Mouse (Mus musculus) left cerebral cortex, adult 8-10 months (tissue): Measurements from ENCODE around the gene Plppr3. TPM values are rescaled to one million over a fixed set of nuclear protein-coding genes. Genes with fewer than 3 reads are reported as not detected.

Source experiments
- DNase-seq, 2 experiments: peaks; one replicate each; pipeline ENCODE4 v3.0.0; 2022; ENCODE audit warnings: low spot score in 2 of 2
- total RNA-seq, 4 experiments: library from RNA; stranded (reverse); gene quantifications; 2 replicates each; pipeline ENCODE4 v1.2.4; 2022

Plppr3 gene
- total RNA-seq, 4 experiments from 2014 or later = 49.7 to 56.0 (median 52.7) TPM

DNA sequence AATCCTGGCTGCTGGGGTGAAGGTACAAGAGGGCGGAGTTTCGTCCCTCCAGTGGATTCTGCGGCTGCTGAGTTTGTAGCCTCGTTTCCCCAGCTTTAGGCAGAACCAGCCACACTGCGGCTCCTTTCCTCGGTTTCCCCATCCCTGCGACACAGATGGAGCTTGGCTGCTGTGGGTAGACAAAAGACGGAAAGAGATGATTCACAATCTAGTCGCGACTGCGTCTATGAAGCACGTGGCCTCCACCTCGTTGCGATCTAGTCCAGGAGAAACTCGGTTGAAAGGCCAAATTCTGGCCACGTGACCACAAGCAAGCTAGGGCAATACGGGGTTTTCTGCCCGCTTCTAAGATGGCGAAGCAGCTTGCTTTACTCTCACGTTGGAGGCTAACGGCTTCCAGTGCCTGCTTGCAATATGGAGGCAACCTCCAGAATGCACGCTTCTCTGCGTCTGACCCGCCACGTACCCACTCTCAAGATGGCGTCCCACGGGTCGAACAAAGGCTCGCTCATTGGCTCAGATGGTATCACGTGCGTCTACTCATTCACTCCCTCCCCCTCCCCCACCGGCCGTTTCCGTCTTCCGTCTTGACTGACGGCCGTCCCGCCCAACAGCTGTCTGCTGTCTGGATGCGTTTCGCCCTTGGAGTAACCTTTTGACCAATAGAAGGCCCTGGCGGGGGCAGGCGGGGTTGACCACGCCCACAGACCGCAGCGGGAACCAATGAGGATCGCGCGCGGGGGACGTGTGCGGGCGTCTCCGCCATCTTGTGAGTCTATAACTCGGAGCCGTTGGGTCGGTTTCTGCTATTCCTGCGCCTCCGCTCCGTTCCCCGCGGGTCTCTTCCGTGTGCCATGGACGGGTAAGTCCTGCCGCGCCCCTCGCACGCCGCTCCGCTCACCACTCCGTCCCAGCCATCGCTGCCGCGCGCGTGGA, 20.3 kb downstream of the Plppr3 start, which contains the start of gene Ptbp1:
Gene Ptbp1 (plus strand): TSS at position 568 of the 936 bp plus-strand sequence.
- peak; percentile 95 to 100 for DNase-seq

DNA sequence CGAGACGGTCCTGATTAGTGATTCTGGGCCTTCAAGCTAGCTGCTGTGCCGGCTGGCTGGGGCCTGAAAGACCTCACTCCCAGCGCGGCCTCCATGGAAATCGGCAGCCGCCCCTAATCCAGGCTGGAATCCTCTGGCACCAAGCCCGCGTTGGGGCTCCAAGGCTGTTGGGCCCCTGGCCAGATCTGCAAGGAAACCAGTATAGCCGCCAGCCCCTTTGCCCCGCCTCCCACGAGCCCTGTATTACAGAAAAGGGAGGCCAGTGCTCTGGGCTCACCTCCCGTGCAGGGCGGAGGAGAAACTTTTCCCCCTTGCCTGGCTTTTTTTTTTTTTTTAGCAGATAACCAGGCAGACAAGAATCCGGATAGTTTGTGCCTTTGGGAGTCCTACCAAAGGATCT, 21.0 kb downstream of the Plppr3 start:
- peak; percentile 69 to 80 for DNase-seq

DNA sequence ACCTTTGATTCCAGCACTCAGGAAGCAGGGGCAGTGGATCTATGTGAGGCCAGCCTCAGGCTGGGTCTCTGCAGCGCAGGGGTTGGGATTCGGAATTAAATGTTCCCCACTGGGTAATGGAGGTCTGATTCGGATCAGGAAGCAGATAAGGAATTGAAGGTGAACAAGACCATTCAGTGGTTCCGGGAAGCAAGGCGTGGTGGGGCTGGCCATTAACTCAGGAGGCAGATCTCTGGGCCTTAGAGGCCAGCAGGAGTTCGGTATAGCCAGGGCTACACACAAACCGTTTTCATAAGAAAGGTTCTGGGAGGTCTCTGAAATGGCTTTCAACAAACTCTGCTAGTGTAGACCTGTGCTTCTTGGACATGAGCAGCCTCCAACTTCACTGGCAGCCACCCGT, 21.6 kb downstream of the Plppr3 start:
- no peak for DNase-seq

DNA sequence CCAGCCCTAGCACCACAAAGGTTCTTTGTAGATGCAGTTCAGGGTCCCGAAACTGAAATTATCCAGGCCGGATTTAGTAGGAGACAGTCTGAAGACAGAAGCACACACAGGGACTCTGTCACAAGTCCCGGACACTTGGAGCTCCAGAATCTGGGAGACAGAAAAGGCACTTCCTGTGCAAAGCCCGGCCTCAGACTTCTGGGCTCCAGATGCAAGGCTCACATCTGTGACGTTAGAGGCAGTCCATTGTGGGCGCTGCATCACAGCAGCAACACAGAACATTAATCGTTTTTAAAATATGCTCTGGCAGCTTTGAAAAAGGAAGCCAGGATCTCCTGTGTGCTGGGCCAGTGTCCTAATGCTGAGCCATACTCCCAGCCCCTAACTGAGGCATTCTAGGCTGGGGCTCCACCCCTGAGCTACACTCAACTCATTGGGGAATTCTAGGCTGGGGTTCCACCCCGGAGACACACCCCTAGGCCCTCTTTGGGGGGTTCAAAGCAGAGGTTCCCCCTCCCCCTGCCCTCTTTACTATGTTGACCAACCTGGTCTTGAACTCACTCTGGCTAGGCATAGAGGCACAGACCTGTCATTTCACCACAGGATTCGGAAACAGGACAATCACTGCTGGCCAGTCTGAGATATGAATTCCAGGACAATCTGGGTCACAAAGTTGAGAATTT, 22.2 kb downstream of the Plppr3 start:
- no peak for DNase-seq

DNA sequence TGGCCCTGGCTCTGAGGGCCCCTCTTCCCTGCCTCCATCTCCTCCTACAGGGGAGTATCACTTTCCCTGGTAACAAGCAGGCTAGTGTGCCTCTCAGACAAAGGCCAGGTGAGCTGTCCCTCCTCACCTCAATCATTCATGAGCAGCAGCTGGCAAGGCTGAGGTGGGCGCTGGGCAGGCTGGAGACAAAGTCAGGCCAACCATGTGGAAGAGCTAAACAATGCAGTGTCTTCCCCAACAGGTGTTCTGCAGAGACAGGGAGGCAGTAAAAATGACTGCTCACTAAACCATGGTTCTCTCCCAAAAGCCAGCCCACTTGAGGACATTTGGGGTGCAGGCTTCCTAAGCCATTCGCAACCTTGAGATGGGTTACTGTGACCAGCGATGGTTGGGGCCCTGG, 22.8 kb downstream of the Plppr3 start:
- DNase-seq = no peak

DNA sequence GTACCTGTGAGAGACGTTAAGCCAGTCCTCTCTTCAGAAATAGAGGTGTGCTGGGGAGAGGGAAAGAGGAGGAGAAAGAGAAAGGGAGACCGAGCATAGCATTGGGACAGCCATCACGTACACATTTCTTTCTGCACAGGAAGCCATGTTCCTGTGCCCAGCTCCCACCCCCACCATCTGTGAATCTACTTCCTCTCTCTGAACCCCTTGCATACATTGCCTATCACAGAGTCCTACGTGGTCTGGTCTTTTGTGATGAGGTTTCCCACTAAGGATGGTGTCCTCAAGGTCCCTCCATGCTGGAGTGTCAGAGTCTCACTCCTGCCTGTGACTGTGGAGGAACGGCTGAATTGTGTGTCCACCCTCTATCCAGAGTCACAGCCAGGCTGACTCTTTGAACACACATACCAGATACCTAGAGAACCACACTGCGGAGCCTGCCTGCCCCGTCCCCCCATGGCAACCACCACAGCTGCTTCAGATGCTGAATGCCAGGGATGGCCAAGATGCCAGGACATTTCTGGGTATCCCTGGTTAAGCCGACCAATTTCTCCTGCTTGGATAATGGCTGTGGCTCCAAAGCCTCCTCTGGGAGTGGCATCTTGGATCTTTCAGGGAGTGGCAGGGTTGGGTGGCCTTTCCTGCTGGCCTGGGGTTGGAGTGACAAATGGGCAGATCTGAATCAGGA, 24.3 kb downstream of the Plppr3 start:
- DNase-seq = no peak

DNA sequence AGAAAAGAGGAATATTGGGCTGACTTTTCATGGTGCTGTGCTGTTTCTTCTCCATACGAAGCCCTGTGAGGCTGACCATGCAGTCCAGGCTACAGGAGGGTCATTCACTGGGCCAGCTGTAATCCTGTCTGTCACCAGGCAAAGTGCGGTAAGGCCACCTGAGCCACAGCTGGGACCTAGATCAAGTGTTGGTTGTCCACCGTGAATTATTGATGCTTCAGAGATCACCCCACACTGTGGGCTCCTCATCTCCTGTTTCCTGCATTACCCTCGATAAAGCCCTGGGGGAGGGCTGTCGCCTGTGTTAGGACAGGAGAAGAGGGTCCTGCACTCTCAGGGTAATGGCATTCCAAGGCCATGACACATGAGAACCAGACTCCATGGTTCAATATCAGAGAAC, 27.9 kb downstream of the Plppr3 start:
- DNase-seq = no peak

DNA sequence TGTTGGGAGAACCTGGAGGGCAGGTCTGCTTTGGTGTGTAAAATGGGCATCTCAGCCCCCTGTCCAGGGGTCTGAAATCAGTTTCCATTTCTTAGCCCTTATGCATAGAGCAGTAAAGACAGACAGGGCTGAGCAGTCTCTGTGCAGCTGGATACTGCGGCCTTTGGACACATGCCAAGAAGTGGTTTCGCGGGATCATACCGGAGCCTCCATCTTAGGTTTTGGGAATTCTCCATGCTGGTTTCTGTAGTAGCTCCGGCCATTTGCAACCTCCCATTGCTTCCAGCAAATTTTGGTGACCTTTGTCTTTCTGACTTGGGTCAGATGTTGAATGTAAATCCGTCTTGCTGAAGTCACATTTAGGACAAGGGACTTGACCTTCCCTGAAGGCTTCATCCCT, 31.0 kb downstream of the Plppr3 start:
- DNase-seq = no peak

DNA sequence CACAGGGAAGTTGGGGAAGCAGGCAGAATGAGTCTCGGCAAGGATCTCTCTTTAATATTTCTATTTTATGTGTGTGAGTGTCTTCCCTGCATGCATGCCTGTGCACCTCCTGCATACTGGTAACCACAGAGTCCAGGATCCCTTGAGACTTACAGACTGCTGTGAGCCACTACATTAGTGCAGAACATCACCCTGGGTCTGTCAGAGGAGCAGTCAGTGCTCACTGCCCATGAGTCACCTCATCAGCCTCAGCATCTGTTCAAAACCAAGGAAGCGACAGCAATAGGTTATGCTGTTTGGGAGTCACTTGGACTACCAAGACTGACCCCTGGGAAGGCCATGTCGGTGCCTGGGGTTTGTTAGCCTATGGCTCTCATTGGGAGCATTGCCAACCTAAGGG, 32.1 kb downstream of the Plppr3 start:
- DNase-seq = no peak

DNA sequence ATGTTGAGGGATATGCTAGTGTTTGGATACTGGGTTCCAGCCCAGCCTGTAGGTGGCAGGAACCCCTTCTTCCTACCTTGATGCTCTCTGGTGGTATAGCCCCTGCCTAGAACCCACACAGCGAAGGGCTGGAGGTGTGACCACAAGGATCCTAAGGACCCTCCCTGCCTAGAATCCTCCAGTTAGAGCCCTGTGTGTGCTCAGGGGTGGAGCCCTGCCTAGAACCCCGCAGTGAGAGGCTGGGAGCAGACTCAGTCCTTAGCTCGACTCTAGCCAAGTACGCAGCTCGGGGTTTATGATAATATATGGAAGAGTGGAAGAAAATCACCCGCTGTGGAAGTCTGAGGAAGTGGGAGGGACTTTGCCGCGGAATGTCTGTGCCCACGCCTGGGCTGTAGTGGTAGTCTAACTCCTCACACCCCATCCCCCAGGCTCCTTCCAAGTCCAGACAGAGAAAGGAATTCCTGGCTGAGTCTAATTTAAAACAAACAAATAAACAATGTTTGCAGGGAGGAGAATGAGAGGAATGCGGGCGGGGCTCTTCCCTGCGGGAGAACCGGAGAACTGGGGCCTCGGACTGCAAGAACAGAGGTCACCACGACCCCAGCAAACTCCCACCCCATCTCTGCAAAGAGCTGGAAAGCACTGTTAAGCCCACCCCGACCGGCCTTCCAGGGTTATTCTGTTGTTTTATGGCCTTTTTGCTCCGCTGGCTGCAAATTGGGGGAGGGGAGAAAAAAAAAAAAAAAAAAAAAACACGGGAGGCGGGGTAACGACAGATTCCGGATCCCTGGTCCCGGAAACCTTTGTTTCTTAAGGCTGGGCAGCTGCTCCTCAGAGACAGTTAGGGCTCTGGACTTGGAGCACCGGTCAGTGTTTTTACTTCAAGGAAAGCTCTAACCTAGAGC, 33.5 kb downstream of the Plppr3 start:
- peak; percentile 53 to 80 for DNase-seq

DNA sequence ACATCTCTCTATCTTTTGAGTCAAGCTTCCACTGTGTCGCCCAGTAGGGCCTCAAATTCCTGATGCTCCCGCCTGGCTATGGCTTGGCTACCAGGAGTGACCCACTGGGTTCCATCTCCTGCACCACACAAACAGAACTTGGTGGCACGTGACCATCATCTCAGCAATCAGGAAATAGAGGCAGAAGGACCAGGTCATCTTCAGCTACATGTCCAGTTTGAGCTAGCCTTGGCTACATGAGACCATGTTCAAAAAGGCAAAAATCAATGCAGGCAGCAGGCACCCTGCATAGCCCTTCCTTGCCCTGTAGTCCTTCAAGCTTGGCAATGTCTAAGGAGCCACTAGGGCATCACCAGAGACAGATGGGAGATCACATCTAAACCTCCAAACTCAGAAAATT, 34.3 kb downstream of the Plppr3 start:
- no peak for DNase-seq

DNA sequence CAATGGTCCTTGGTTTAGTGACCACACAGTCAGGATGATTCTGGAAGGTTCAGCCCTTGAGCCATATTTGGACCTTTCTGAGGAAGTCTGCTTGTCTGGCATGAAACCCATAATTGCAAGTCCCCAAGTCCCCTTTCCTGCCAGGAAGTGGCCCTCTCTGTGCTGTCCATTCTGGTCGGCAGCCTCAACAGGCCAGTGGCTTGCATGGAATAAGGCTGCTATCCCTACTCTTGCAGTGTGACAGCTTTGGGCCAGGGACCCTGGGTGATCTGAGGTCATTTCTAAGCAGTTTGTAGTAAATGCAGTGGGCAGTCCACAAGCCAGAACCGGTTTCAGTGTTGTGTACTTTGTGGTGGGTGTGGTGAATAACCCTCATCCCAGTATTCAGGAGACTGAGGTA, 36.3 kb downstream of the Plppr3 start:
- DNase-seq = no peak

DNA sequence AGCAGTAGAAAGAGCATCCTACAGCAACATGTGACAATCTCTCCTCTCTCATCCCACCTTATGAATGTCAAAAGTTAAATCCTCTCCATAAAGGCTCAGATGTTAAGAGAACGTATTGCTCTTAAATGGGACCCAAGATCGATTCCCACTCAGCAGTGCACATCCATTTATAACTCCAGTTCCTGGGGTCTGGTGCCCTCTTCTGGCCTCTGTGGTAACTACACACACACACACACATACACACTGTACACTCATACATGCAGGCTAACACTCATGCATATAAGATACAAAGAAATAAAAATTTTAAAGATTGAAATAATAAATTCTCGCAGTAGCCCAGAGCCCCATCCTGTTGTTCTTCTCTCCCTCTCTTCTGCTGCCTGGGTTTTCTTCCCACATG, 37.5 kb downstream of the Plppr3 start:
- DNase-seq = no peak

DNA sequence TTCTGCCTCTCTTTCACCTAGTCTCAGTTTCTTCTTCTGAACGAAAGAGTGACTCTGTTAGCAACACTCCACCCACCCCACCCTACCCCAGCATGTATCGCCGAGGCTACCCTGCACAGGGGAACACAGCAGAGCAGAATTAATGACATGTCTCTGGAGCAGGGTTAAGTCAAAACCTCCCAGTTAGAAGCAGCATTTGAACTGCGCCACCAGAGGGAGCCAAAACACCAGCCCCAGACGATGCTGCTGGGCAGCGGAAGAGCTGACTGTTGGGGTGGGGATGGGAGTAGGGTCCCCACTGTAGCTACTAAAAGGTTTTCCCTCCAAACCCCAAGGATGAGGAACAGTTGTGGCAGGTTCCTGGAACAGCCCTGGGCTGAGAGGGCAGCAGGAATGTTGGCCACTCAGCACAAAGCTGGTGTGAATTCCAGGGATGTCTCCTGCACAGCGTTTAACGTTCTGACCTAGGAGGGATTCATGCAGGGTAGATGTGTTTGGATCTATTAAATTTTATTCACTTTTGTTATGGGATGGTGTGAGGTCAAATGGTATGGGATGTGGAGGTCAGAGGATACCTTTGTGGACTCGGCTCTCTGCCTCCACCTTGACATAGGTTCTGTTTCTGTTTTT, 39.5 kb downstream of the Plppr3 start:
- DNase-seq = peak in 1 of 2 experiments; percentile 68

DNA sequence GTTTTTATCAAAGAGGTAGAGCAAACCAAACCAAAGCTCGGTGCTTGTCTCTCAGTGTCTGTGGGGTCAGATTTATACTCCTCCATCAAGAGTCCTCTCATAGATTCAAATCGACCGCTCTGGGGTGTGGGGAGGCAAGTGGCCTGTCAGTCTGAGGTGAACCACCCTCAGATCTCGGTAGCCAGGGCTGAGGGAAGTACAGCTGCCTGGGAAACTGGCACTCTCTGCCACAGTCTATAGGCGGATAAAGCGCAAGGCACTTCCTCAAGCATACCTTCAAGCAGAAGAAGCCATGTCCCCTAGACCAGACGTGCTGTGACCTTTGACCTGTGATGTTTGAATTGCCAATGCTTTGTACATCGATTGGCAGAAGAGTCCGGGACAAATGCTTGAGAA, 41.6 kb downstream of the Plppr3 start:
- no peak for DNase-seq

DNA sequence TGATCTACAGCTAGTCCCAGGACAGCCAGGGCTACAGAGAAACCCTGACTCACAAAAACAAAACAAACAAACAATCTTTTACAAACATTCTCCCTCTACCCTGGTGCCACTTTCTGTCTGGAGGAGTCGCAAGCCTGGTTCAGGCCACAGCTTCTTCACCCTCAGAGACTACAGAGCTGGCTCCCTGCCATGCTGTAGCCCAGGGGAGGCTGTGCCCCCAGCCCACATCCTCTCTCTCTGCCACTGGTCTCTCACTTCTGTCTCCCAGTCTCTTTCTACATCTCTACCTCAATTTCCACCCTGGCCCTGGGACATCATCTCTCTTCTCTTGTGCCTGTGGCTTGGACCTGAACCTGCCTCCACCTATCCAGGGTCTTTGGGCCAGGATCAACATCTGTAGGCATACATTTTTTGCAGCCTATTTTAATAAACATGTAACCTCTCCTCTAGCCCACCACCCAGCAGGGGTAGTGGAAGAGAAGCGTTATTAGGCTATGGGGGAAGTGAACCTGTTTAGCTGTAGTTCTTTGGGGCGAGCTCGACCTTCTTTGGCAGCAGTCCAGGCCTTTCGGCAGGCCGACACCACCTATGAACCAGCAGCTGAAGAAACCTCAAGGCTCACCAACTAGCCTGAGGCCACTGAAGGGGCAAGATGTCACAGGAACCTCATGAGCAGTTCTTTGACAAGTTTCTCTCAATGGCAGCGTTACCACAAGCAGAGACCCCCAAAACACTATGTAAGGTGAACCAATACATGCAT, 42.2 kb downstream of the Plppr3 start:
- no peak for DNase-seq

DNA sequence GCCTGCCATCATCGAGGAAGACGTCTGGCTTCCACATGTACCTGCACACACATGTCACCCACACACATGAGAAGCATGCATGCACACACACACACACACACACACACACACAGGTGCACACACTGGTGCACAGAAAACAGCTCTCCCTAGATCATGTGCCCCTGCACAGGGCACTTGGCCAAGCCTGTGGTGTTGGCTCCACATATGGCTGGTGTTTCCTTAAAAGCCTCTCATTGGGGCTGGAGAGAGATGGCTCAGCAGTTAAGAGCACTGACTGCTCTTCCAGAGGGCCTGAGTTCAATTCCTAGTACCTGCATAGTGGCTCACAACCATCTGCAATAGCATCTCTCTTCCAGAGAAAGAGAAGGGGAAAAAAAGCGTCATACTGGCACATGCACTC, 42.9 kb downstream of the Plppr3 start:
- DNase-seq = no peak

DNA sequence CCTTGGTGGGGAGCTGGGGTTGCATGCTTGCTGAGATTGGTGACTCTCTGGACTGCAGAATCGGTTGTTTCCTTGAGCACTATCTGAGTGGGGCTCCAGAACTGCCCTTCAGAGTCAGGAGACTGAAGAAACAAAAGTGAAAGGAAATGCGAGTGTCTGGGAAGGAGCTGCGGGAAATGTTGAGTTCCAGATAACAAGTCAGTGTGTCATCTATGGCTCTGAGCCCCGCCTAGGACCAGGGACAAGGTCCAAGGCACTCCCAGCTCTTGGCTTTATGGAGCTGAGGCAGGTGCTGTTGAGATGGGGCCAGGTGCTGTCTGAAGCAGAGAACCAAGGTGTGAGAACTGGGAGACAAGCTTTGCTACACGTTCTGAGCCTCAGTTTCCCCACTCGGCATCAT, 50.0 kb downstream of the Plppr3 start:
- DNase-seq = no peak

DNA sequence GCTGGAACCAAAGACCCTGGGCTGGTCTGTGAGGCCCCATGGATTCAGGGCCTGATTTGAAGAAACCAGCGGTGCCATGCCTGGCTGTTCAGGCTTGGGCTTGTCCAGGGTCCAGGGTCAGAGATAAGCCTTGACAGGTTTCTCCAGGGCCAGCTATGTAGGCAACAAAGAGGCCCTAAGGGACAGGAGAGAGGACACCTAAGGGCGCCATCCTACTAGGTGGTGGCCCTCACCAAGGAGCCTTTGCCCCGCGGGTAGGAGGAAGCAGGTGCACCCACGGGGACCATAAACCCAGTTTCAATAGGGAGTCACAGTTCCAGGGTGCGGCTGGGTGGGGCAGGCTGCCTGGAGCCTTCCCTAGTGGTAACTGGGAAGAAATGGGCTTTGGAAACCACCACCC, 51.4 kb downstream of the Plppr3 start:
- no peak for DNase-seq

DNA sequence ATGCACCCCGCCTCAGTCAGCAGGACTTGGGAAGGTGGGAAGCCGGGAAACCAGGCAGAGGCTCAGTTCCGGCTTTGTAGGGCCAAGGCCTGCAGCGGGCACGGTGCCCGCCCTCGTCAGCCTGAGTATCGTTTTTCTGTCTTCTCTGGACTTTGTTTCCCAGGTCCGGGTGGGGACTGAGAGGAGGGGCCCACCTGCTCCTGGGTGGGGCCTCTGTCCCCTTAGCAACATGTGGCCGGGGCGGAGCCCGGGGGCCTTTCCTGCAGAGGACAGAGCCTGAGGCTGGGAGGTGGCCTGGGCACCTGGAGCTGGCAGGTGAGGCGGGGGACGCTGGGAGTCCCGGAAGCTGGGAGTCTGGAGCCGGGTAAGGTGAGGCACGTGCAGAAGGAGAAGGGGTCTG, 52.1 kb downstream of the Plppr3 start:
- DNase-seq = no peak
